Mouse (Mus musculus) MEL (cell line): Measurements from ENCODE around the gene Mdc1.

ENCODE experiments used
- CTCF ChIP-seq, 3 experiments: IDR thresholded peaks in 2 of 3; conservative IDR thresholded peaks in 1 of 3; 2 replicates each; pipeline ENCODE4 v1.5.1; 2011 to 2012; ENCODE audit warnings: low read length in 3 of 3, low read depth in 2 of 3, mild to moderate bottlenecking in 2 of 3, improper control_type of control experiment in 1 of 3, inconsistent platforms in 1 of 3, mixed read lengths in 1 of 3, moderate library complexity in 1 of 3; ENCODE audit not compliant: control insufficient read depth in 1 of 3, insufficient read depth in 1 of 3, poor library complexity in 1 of 3, severe bottlenecking in 1 of 3
- EP300 ChIP-seq, 2 experiments: IDR thresholded peaks; 2 replicates each; pipeline ENCODE4 v1.6.1; 2011; ENCODE audit warnings: improper control_type of control experiment in 2 of 2, low read length in 2 of 2, low read depth in 1 of 2, mild to moderate bottlenecking in 1 of 2
- MAX ChIP-seq: IDR thresholded peaks from 2 replicates; pipeline ENCODE4 v1.6.1; 2011; ENCODE audit warnings: low read length, improper control_type of control experiment
- POLR2A ChIP-seq, 2 experiments: IDR thresholded peaks; 2 replicates each; pipeline ENCODE4 v1.6.1; 2011 to 2012; ENCODE audit warnings: low read length in 2 of 2, mild to moderate bottlenecking in 2 of 2, control low read depth in 1 of 2, improper control_type of control experiment in 1 of 2, low read depth in 1 of 2, moderate library complexity in 1 of 2; ENCODE audit not compliant: control insufficient read depth in 1 of 2, insufficient read depth in 1 of 2, poor library complexity in 1 of 2
- RCOR1 ChIP-seq: IDR thresholded peaks from 2 replicates; pipeline ENCODE4 v1.6.1; 2012; ENCODE audit warnings: low read depth, mild to moderate bottlenecking, inconsistent platforms, low read length, improper control_type of control experiment
- SMC3 ChIP-seq: IDR thresholded peaks from 2 replicates; pipeline ENCODE4 v1.6.1; 2011; ENCODE audit warnings: low read depth, low read length, improper control_type of control experiment
- TBP ChIP-seq: IDR thresholded peaks from 2 replicates; pipeline ENCODE4 v1.8.0; 2011; ENCODE audit warnings: low read depth, low read length, improper control_type of control experiment
- TCF12 ChIP-seq: IDR thresholded peaks from 2 replicates; pipeline ENCODE4 v1.6.1; 2014; ENCODE audit warnings: low read depth, mild to moderate bottlenecking, inconsistent platforms, low read length, improper control_type of control experiment, moderate library complexity
- USF1 ChIP-seq: IDR thresholded peaks from 2 replicates; pipeline ENCODE4 v1.6.1; 2014; ENCODE audit warnings: low read depth, mild to moderate bottlenecking, inconsistent platforms, low read length, improper control_type of control experiment, moderate library complexity
- ZC3H11A ChIP-seq: IDR thresholded peaks from 2 replicates; pipeline ENCODE4 v1.6.1; 2012; ENCODE audit warnings: low read depth, mild to moderate bottlenecking, inconsistent platforms, low read length, improper control_type of control experiment

- no peak for TF ChIP-seq ZC3H11A
- no peak for TF ChIP-seq CTCF (IDR thresholded peaks at IDR 0.05 in 2 of 3, conservative IDR thresholded peaks at IDR 0.05 in 1 of 3; ENCODE audit: control insufficient read depth in 1 of 3, insufficient read depth in 1 of 3, low read depth in 2 of 3, low read length in 3 of 3, poor library complexity in 1 of 3, severe bottlenecking in 1 of 3)
- TF ChIP-seq POLR2A (IDR thresholded peaks at IDR 0.05; ENCODE audit: control insufficient read depth in 1 of 2, insufficient read depth in 1 of 2, low read depth in 1 of 2, low read length in 2 of 2, poor library complexity in 1 of 2), result no peak
- TF ChIP-seq RCOR1, result no peak
- no peak for TF ChIP-seq TCF12
- no peak for TF ChIP-seq EP300 (IDR thresholded peaks at IDR 0.05; ENCODE audit: low read depth in 1 of 2, low read length in 2 of 2)
- no peak for TF ChIP-seq MAX
- TF ChIP-seq USF1, result no peak
- no peak for TF ChIP-seq SMC3
- TF ChIP-seq TBP, result no peak
Measured at GRCm38 (mm10) chr17:35795656-35796055, 45.7 kb upstream of the Mdc1 start.
